Mouse (Mus musculus) limb, embryonic 11.5 days (tissue): ENCODE measurements around the gene Pcdh18. TPM values are rescaled to one million over a fixed set of nuclear protein-coding genes. Genes with fewer than 3 reads are reported as not detected.

Experiments
- ATAC-seq: fragments of 200-750 bp; cut with Nextera tagmentation; 2 replicates; pipeline ENCODE4 v1.8.0; 2017; ENCODE audit warnings: low read depth; ENCODE audit not compliant: insufficient number of reproducible peaks, low FRiP score, low TSS enrichment
- DNase-seq: peaks from one replicate; pipeline ENCODE4 v3.0.0-alpha.2; 2015; ENCODE audit warnings: low spot score
- H3K27ac ChIP-seq: fragments of 300-500 bp; sonication (generic); replicated peaks from 2 replicates; pipeline ENCODE4 v1.5.1; 2014; ENCODE audit warnings: low read depth, mild to moderate bottlenecking, low read length
- H3K27me3 ChIP-seq: fragments of 300-500 bp; sonication (generic); 2 replicates; pipeline ENCODE4 v1.6.1; 2014; ENCODE audit warnings: mild to moderate bottlenecking, low read length, mixed read lengths; ENCODE audit not compliant: control insufficient read depth, insufficient read depth
- H3K36me3 ChIP-seq: fragments of 300-500 bp; sonication (generic); 2 replicates; pipeline ENCODE4 v1.6.1; 2014; ENCODE audit warnings: mild to moderate bottlenecking, low read length, moderate library complexity, mixed read lengths; ENCODE audit not compliant: control insufficient read depth, insufficient read depth
- H3K4me1 ChIP-seq: fragments of 300-500 bp; sonication (generic); 2 replicates; pipeline ENCODE4 v1.6.1; 2014; ENCODE audit warnings: low read length, mixed read lengths; ENCODE audit not compliant: control insufficient read depth, insufficient read depth
- H3K4me2 ChIP-seq: fragments of 300-500 bp; sonication (generic); 2 replicates; pipeline ENCODE4 v1.6.1; 2014; ENCODE audit warnings: low read depth, mild to moderate bottlenecking, moderate library complexity; ENCODE audit not compliant: severe bottlenecking
- H3K4me3 ChIP-seq: fragments of 300-500 bp; sonication (generic); 2 replicates; pipeline ENCODE4 v1.5.1; 2014; ENCODE audit warnings: low read depth, low read length
- H3K9ac ChIP-seq: fragments of 300-500 bp; sonication (generic); 2 replicates; pipeline ENCODE4 v1.6.1; 2014; ENCODE audit warnings: mild to moderate bottlenecking, low read length
- H3K9me3 ChIP-seq: fragments of 300-500 bp; sonication (generic); 2 replicates; pipeline ENCODE4 v1.6.1; 2016; ENCODE audit warnings: low read length; ENCODE audit not compliant: control insufficient read depth
- WGBS: fragments of 180-500 bp; shearing (Covaris S2); extraction: QIAGEN DNeasy Blood & Tissue Kit; methylation state at CpG from one replicate; pipeline ENCODE4 v1.1.7; 2014; 5-methylcytosine and 5-hydroxymethylcytosine counted together
- polyA plus RNA-seq: library from polyadenylated mRNA; unstranded; fragments of >200 nt; fragmentation: Nextera tagmentation; extraction: Ambion mirVana; gene quantifications from 2 replicates; pipeline ENCODE4 v1.2.1, GENCODE M21; 2014

Gene Pcdh18
- polyA plus RNA-seq, 1 experiment from 2014 or later, result 130 TPM

DNA sequence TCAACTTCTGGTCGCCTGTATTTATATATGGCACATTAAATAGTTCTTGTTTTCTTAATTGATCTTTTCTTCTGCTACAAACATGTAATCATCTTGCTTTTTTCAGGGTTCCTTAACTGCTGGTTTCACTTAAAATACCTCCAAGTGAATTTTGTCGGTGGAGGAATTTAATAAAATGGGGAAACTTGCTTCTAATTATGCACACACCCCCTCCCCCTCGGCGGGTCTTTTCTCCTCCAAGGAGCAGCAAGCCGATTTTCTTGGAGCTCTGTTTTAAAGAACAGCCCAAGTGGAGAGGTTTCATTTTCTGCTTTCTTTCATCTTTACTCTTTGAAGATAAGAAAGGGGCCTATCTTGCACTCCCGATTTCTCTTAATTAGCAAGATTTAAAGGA, 498 bp upstream of the Pcdh18 start:
- ATAC-seq (peak; percentile 67), DNase-seq (peak; percentile 85)
- Histone ChIP-seq H3K9ac (no peak overlapping the region; the same call in 1 of the 2 replicates), H3K36me3 (peaks cover 10% of the 10 kb centered on the region), H3K4me1 (peaks cover 9% of the 10 kb centered on the region; the same call in 1 of the 2 replicates), H3K9me3 (no peaks in the 10 kb centered on the region), H3K27ac (peak overlapping the region; percentile 99), H3K27me3 (no peaks in the 10 kb centered on the region), H3K4me3 (peak overlapping the region; percentile 55), H3K4me2 (peak overlapping the region; percentile 31; the same call in 1 of the 2 replicates)
- 0% methylated on average over 6 of the region's 6 CpGs for WGBS

- Histone ChIP-seq H3K4me1 (peaks cover 12% of the 10 kb centered on the region; the same call in 1 of the 2 replicates), H3K27me3 (no peaks in the 10 kb centered on the region), H3K4me2 (peak overlapping the region; percentile 79), H3K4me3 (peak overlapping the region; percentile 55), H3K27ac (peak overlapping the region; percentile 99), H3K9ac (peak overlapping the region; percentile 98), H3K9me3 (no peaks in the 10 kb centered on the region), H3K36me3 (peaks cover 10% of the 10 kb centered on the region)
- DNase-seq, result peak; percentile 60
- ATAC-seq, result no peak
- 1% methylated on average over 36 of the region's 36 CpGs for WGBS
Observed at GRCm38 (mm10) chr3:49755986-49756845, 909 bp downstream of the Pcdh18 start.

DNA sequence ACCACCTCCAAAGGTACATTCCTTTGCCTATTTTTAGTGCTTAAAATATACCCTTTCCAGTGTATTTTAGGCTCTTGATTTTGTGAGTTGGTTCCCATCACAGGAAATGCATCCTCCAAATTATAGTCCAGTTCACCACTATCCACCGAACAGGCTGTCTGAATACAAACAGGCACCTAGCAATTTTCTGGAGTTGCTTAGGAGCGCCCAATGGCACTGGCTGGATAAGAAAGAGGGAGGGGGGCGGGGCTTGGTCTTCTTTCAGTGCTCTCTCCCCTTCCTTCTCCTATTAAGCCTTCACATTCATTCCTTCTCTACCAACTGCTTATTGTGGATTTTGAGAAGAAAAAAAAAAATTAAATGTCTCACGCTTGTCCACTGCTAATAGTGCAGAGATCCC, 4.4 kb downstream of the Pcdh18 start:
- no peaks in the 10 kb centered on the region for H3K27me3 ChIP-seq
- peaks cover 19% of the 10 kb centered on the region for H3K36me3 ChIP-seq
- H3K27ac ChIP-seq, result no peak overlapping the region
- peaks cover 12% of the 10 kb centered on the region for H3K4me1 ChIP-seq
- DNase-seq (no peak), ATAC-seq (no peak)
- peak overlapping the region; percentile 79 for H3K4me2 ChIP-seq
- no peak overlapping the region for H3K9ac ChIP-seq
- H3K9me3 ChIP-seq, result no peaks in the 10 kb centered on the region
- 71% methylated on average over 4 of the region's 4 CpGs for WGBS
- H3K4me3 ChIP-seq, result peak overlapping the region; percentile 55

DNA sequence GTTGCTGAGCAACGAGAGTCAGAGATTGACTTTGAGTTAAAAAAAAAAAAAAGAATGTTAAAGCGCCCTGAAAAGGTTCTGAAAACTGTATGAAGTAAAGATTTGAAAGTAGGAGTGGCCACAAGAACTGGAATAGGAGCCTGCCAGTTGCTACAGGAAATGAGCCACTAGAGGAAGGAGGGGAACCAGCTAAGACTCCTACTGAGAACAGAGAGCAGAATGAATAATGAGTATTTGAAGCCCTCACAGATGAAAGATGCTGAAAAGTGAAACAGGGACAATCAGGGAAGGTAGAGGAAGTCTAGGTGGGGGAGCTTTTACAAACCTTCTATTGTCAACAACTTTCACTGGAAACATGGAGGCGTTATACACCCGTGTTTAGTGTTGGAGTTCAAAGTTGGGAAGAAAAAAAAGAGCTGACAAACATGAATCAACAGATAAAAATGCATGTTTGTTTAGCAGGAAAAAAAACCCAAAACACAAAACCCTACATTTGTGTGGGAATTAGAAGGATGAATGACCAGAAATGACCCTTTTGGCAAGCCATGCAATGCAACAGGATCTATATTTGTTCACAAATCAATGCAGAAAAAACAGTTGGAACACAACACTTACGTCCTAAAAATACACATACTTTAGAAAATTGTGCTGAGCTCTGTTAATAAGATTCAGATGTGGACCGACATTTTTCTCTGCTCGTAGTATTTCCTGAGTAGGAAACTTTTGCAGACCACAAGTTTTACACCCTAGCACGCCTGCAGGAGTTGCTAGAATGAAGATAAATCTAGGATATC, 7.4 kb downstream of the Pcdh18 start:
- peaks cover 27% of the 10 kb centered on the region for H3K36me3 ChIP-seq
- 42% methylated on average over 8 of the region's 8 CpGs for WGBS
- H3K27me3 ChIP-seq, result no peaks in the 10 kb centered on the region
- no peak overlapping the region for H3K9ac ChIP-seq
- H3K9me3 ChIP-seq, result no peaks in the 10 kb centered on the region
- H3K4me3 ChIP-seq, result no peak overlapping the region
- H3K27ac ChIP-seq, result no peak overlapping the region
- peak overlapping the region; percentile 22; the same call in 1 of the 2 replicates for H3K4me2 ChIP-seq
- DNase-seq (peak; percentile 20), ATAC-seq (no peak)
- peaks cover 12% of the 10 kb centered on the region for H3K4me1 ChIP-seq

DNA sequence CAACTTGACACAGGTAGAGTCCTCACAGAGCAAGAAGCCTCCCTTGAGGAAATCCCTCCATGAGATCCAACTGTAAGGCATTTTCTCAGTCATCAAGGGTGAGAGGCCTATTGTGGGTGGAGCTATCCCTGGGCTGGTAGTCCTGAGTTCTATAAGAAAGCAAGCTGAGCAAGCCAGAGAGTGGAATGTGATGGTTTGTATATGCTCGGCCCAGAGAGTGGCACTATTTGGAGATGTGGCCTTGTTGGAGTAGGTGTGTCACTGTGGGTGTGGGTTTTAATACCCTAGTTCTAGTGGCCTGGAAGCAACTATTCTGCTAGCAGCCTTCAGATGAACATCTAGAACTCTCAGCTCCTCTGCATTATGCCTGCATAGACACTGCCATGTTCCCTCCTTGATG, 9.1 kb downstream of the Pcdh18 start:
- H3K9me3 ChIP-seq, result no peaks in the 10 kb centered on the region
- H3K4me1 ChIP-seq, result peaks cover 3% of the 10 kb centered on the region
- no peak overlapping the region for H3K27ac ChIP-seq
- DNase-seq (peak; percentile 18), ATAC-seq (no peak)
- H3K4me2 ChIP-seq, result no peak overlapping the region
- H3K36me3 ChIP-seq, result peaks cover 26% of the 10 kb centered on the region
- no peaks in the 10 kb centered on the region for H3K27me3 ChIP-seq
- WGBS, result 86% methylated on average over 1 of the region's 1 CpGs
- no peak overlapping the region for H3K9ac ChIP-seq
- H3K4me3 ChIP-seq, result no peak overlapping the region

- peak; percentile 12 for DNase-seq
- WGBS, result 66% methylated on average over 2 of the region's 2 CpGs
- Histone ChIP-seq H3K9me3 (no peaks in the 10 kb centered on the region), H3K27ac (no peak overlapping the region), H3K4me1 (no peaks in the 10 kb centered on the region), H3K36me3 (no peaks in the 10 kb centered on the region; the same call in 1 of the 2 replicates), H3K4me2 (no peak overlapping the region), H3K4me3 (no peak overlapping the region), H3K9ac (no peak overlapping the region), H3K27me3 (no peaks in the 10 kb centered on the region)
- ATAC-seq, result no peak
Observed at GRCm38 (mm10) chr3:49739061-49739460, 18.1 kb downstream of the Pcdh18 start.

DNA sequence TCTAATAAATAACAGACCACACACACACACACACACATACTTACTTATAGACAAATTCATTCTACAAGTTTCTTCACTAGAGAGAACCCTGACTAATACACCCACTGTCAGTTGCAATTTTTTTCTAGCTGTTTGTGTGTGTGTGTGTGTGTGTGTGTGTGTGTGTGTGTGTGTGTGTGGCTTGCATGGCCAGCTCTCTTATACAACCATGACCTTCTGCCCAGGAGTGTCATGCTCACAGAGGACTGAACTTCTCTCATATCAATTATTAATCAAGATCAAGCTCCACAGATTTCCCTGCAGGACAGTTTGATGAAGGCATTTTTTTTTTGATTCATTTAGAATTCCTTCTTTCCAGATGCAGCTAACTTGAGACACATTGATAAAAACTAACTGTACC, 18.6 kb downstream of the Pcdh18 start:
- no peaks in the 10 kb centered on the region for H3K4me1 ChIP-seq
- ATAC-seq (no peak), DNase-seq (no peak)
- no peak overlapping the region for H3K4me2 ChIP-seq
- H3K9ac ChIP-seq, result no peak overlapping the region
- H3K36me3 ChIP-seq, result no peaks in the 10 kb centered on the region
- no peaks in the 10 kb centered on the region for H3K27me3 ChIP-seq
- H3K4me3 ChIP-seq, result no peak overlapping the region
- H3K27ac ChIP-seq, result no peak overlapping the region
- no peaks in the 10 kb centered on the region for H3K9me3 ChIP-seq

GRCm38 (mm10) chr3:49706503-49706902, 50.6 kb downstream of the Pcdh18 start:
- Histone ChIP-seq H3K9me3 (no peaks in the 10 kb centered on the region), H3K27me3 (no peaks in the 10 kb centered on the region), H3K9ac (no peak overlapping the region), H3K4me2 (no peak overlapping the region), H3K36me3 (no peaks in the 10 kb centered on the region), H3K4me1 (no peaks in the 10 kb centered on the region), H3K27ac (no peak overlapping the region), H3K4me3 (no peak overlapping the region)
- 88% methylated on average over 2 of the region's 2 CpGs for WGBS
- no peak for DNase-seq
- ATAC-seq, result no peak
